In the genomic region with DNA sequence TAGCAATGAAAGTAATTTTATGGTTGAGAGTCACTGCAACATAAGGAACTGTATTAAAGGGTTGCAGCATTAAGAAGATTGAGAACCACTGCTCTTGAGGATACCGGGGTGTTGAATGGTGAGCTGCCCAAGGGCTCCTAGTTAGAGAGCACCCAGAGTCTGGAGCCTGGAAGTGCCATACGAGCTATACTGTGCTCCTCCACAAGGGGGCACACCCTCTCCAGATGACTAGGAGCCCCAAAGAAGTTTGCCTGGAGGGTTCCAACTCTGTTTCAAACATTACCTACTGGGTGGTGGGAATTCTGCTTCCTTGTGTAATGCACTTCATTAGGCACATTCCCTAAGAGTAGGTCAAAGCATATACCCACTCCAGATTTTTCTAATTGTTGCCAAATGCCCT, we compare ENCODE assay signal across 8 mouse cellular contexts.
DNase-seq lines count a peak whose midpoint lies in the region; ATAC-seq and TF ChIP-seq lines count a peak whose summit lies in the region.
"Had no signal": no experiment of that assay in that cellular context is flagged by ENCODE, and none has a peak within 500 bp of the region (broad histone marks: within the 10 kb centered on the region; RNA-seq: fewer than 3 reads in every experiment).

No protein-coding gene starts in this region.

- no peak overlapping the region for H3K4me3 ChIP-seq in neural tube, embryonic 15.5 days (replicated peaks)
- no peak overlapping the region for H3K4me3 ChIP-seq in left cerebral cortex, adult 2 months
- H3K4me3 ChIP-seq: heart, embryonic 13.5 days had no signal

- peaks cover 25% of the 10 kb centered on the region for H3K4me1 ChIP-seq in neural tube, embryonic 15.5 days

- no peaks in the 10 kb centered on the region for H3K27me3 ChIP-seq in neural tube, embryonic 15.5 days (replicated peaks)

- TF ChIP-seq CTCF in left cerebral cortex, adult 2 months (IDR thresholded peaks at IDR 0.05), result peak; percentile 87

- no peaks in the 10 kb centered on the region for H3K9me3 ChIP-seq in neural tube, embryonic 15.5 days (replicated peaks)
- H3K9me3 ChIP-seq: heart, embryonic 13.5 days had no signal

- no peaks in the 10 kb centered on the region for H3K36me3 ChIP-seq in neural tube, embryonic 15.5 days
- H3K36me3 ChIP-seq: heart, embryonic 13.5 days had no signal

- no peak overlapping the region for H3K27ac ChIP-seq in neural tube, embryonic 15.5 days (replicated peaks)
- no peak overlapping the region; the same call in 1 of the 2 replicates for H3K27ac ChIP-seq in left cerebral cortex, adult 2 months
- H3K27ac ChIP-seq: heart, embryonic 13.5 days had no signal

- 29% methylated on average over 2 of the region's 2 CpGs for WGBS in neural tube, embryonic 15.5 days

- no peak overlapping the region for H3K9ac ChIP-seq in neural tube, embryonic 15.5 days (replicated peaks)
- H3K9ac ChIP-seq: heart, embryonic 13.5 days had no signal

- peak; percentile 53 for DNase-seq in neural tube, embryonic 10.5 days (ENCODE audit: extremely low spot score, low spot score)
- peak; percentile 58 for DNase-seq in ZHBTc4 (ENCODE audit: low read depth, low spot score)
- peak; percentile 78 for DNase-seq in cerebellum, adult 8-10 months
- peak; percentile 35 to 65 for DNase-seq in gastrocnemius, postnatal 36 days
- DNase-seq in left cerebral cortex, adult 2 months (ENCODE audit: extremely low spot score in 1 of 2, low spot score in 2 of 2), result peak; percentile 70 to 82
- peak; percentile 64 for DNase-seq in right cerebral cortex, postnatal 4 days

- ATAC-seq in neural tube, embryonic 15.5 days (ENCODE audit: low FRiP score), result no peak

- intact Hi-C loops in gastrocnemius, postnatal 36 days (cut with DNase I), result loop anchor here (2.0 kb wide), 1 partner anchor 47 kb away; no protein-coding TSS in a partner anchor
- intact Hi-C loops in left cerebral cortex, adult 2 months (cut with DNase I), result no loop called here

- H3K4me2 ChIP-seq in neural tube, embryonic 15.5 days, result no peak overlapping the region
- H3K4me2 ChIP-seq: heart, embryonic 13.5 days had no signal
